Mouse (Mus musculus) midbrain, postnatal 0 days (tissue): ENCODE results near the gene Sult4a1. TPM values are rescaled to one million over a fixed set of nuclear protein-coding genes. Genes with fewer than 3 reads are reported as not detected.

Experiments
- ATAC-seq: fragments of 200-750 bp; cut with Nextera tagmentation; 2 replicates; pipeline ENCODE4 v1.8.0; 2017; ENCODE audit warnings: moderate number of reproducible peaks, mild to moderate bottlenecking, moderate TSS enrichment, moderate library complexity; ENCODE audit not compliant: low FRiP score
- DNase-seq: peaks from one replicate; pipeline ENCODE4 v3.0.0-alpha.2; 2015; ENCODE audit warnings: low spot score
- H3K27ac ChIP-seq: fragments of 300-500 bp; sonication (generic); 2 replicates; pipeline ENCODE4 v1.5.1; 2014; ENCODE audit warnings: low read depth, mild to moderate bottlenecking, low read length, mixed read lengths
- H3K27me3 ChIP-seq: fragments of 300-500 bp; sonication (generic); 2 replicates; pipeline ENCODE4 v1.6.1; 2014; ENCODE audit warnings: low read length, control low read depth, mixed read lengths; ENCODE audit not compliant: insufficient read depth
- H3K36me3 ChIP-seq: fragments of 300-500 bp; sonication (generic); 2 replicates; pipeline ENCODE4 v1.6.1; 2014; ENCODE audit warnings: low read length, control low read depth, mixed read lengths; ENCODE audit not compliant: insufficient read depth
- H3K4me1 ChIP-seq: fragments of 300-500 bp; sonication (generic); 2 replicates; pipeline ENCODE4 v1.6.1; 2014; ENCODE audit warnings: mild to moderate bottlenecking, control low read depth, antibody characterized with exemption, low read length, mixed read lengths; ENCODE audit not compliant: insufficient read depth
- H3K4me2 ChIP-seq: fragments of 300-500 bp; sonication (generic); 2 replicates; pipeline ENCODE4 v1.6.1; 2014; ENCODE audit warnings: low read depth, mild to moderate bottlenecking, low read length, mixed read lengths; ENCODE audit not compliant: poor library complexity, severe bottlenecking
- H3K4me3 ChIP-seq: fragments of 300-500 bp; sonication (generic); 2 replicates; pipeline ENCODE4 v1.5.1; 2014; ENCODE audit warnings: low read depth, mild to moderate bottlenecking, low read length, moderate library complexity
- H3K9ac ChIP-seq: fragments of 300-500 bp; sonication (generic); replicated peaks from 2 replicates; pipeline ENCODE4 v1.6.1; 2014; ENCODE audit warnings: mild to moderate bottlenecking, low read length, moderate library complexity, mixed read lengths; ENCODE audit not compliant: poor library complexity, severe bottlenecking
- H3K9me3 ChIP-seq: fragments of 300-500 bp; sonication (generic); 2 replicates; pipeline ENCODE4 v1.6.1; 2016; ENCODE audit warnings: low read length, control low read depth
- CTCF ChIP-seq: IDR thresholded peaks from 2 replicates; pipeline ENCODE4 v1.5.1; 2016; ENCODE audit warnings: antibody characterized with exemption, mild to moderate bottlenecking
- WGBS: fragments of 180-500 bp; shearing (Covaris S2); extraction: QIAGEN DNeasy Blood & Tissue Kit; methylation state at CpG from one replicate; pipeline ENCODE4 v1.1.7; 2014; 5-methylcytosine and 5-hydroxymethylcytosine counted together
- polyA plus RNA-seq: library from polyadenylated mRNA; unstranded; fragments of >200 nt; fragmentation: Nextera tagmentation; extraction: Ambion mirVana; gene quantifications from 2 replicates; pipeline ENCODE4 v1.2.1, GENCODE M21; 2015
- total RNA-seq: library from RNA; depleted of rRNA; stranded (reverse); fragments of >200 nt; gene quantifications from 2 replicates; pipeline ENCODE4 v1.2.3, GENCODE M21; 2014

Sult4a1 gene
- total and polyA plus RNA-seq, 2 experiments from 2014 or later = 139 to 208 TPM

- Histone ChIP-seq H3K27ac (no peak overlapping the region), H3K4me3 (no peak overlapping the region), H3K4me1 (no peaks in the 10 kb centered on the region), H3K9me3 (no peaks in the 10 kb centered on the region), H3K36me3 (peaks cover 9% of the 10 kb centered on the region), H3K27me3 (no peaks in the 10 kb centered on the region), H3K4me2 (no peak overlapping the region), H3K9ac (no peak overlapping the region)
- DNase-seq = no peak
- 56% methylated on average over 17 of the region's 17 CpGs for WGBS
- peak; percentile 30 for TF ChIP-seq CTCF
- ATAC-seq = no peak
These were observed 28.4 kb downstream of the Sult4a1 start for GRCm38 (mm10) chr15:84077151-84077550.

GRCm38 (mm10) chr15:84074705-84075185 is 30.8 kb downstream of the Sult4a1 start:
- peak; percentile 50 for TF ChIP-seq CTCF
- ATAC-seq = no peak
- H3K9ac ChIP-seq = no peak overlapping the region
- H3K27me3 ChIP-seq = no peaks in the 10 kb centered on the region
- no peaks in the 10 kb centered on the region; the same call in 1 of the 2 replicates for H3K4me1 ChIP-seq
- H3K36me3 ChIP-seq = peaks cover 6% of the 10 kb centered on the region
- H3K4me2 ChIP-seq = 0 out of 2 replicates have a peak overlapping the region, but pooled peaks have one; percentile 20
- H3K4me3 ChIP-seq = no peak overlapping the region
- WGBS = 16% methylated on average over 17 of the region's 17 CpGs
- no peak for DNase-seq
- no peaks in the 10 kb centered on the region for H3K9me3 ChIP-seq
- no peak overlapping the region for H3K27ac ChIP-seq

- peak; percentile 80 for DNase-seq
- H3K36me3 ChIP-seq = peaks cover 6% of the 10 kb centered on the region
- no peaks in the 10 kb centered on the region for H3K27me3 ChIP-seq
- H3K4me1 ChIP-seq = no peaks in the 10 kb centered on the region; the same call in 1 of the 2 replicates
- peak; percentile 96 for TF ChIP-seq CTCF
- no peak overlapping the region for H3K9ac ChIP-seq
- WGBS = 13% methylated on average over 12 of the region's 15 CpGs
- no peak overlapping the region for H3K4me3 ChIP-seq
- H3K27ac ChIP-seq = no peak overlapping the region
- no peak for ATAC-seq
- 0 out of 2 replicates have a peak overlapping the region, but pooled peaks have one; percentile 20 for H3K4me2 ChIP-seq
- no peaks in the 10 kb centered on the region for H3K9me3 ChIP-seq
These were observed 31.4 kb downstream of the Sult4a1 start for GRCm38 (mm10) chr15:84073911-84074704.

GRCm38 (mm10) chr15:84073058-84073457 is 32.5 kb downstream of the Sult4a1 start:
- 0 out of 2 replicates have a peak overlapping the region, but pooled peaks have one; percentile 19 for H3K9ac ChIP-seq
- no peak for ATAC-seq
- 32% methylated on average over 8 of the region's 8 CpGs for WGBS
- no peak overlapping the region for H3K27ac ChIP-seq
- peak; percentile 35 for DNase-seq
- TF ChIP-seq CTCF = no peak
- H3K4me2 ChIP-seq = no peak overlapping the region
- no peaks in the 10 kb centered on the region for H3K27me3 ChIP-seq
- H3K36me3 ChIP-seq = peaks cover 6% of the 10 kb centered on the region
- H3K9me3 ChIP-seq = no peaks in the 10 kb centered on the region
- H3K4me1 ChIP-seq = no peaks in the 10 kb centered on the region; the same call in 1 of the 2 replicates
- H3K4me3 ChIP-seq = no peak overlapping the region

- ATAC-seq = peak; percentile 50; the same call in 1 of the 2 replicates
- peak; percentile 81 for TF ChIP-seq CTCF
- WGBS = 23% methylated on average over 7 of the region's 7 CpGs
These were observed 33.3 kb downstream of the Sult4a1 start for GRCm38 (mm10) chr15:84072226-84072625.

More at GRCm38 (mm10) chr15:84072226-84072625, 33.3 kb downstream of the Sult4a1 start:
- Histone ChIP-seq H3K4me3 (no peak overlapping the region), H3K9ac (no peak overlapping the region), H3K9me3 (no peaks in the 10 kb centered on the region), H3K27ac (no peak overlapping the region), H3K4me2 (no peak overlapping the region), H3K27me3 (no peaks in the 10 kb centered on the region), H3K36me3 (peaks cover 6% of the 10 kb centered on the region), H3K4me1 (no peaks in the 10 kb centered on the region; the same call in 1 of the 2 replicates)
- peak; percentile 95 for DNase-seq
